Mouse (Mus musculus) splenic B cell, adult 2 months (primary cell): Measurements from ENCODE around the gene Bloc1s3.
"Not testable (repeated sequence)": the region's sequence is repeated elsewhere in the genome, so short reads cannot be mapped to it uniquely, and the experiment has no call there.

Experiments
- DNase-seq: peaks from one replicate; pipeline ENCODE4 v3.0.0-alpha.2; 2011; ENCODE audit warnings: low read depth, low spot score
- H3K27me3 ChIP-seq: 2 replicates; pipeline ENCODE4 v1.6.1; 2012; ENCODE audit warnings: mild to moderate bottlenecking, low read length, moderate library complexity, mixed read lengths; ENCODE audit not compliant: control insufficient read depth, poor library complexity, insufficient read depth, severe bottlenecking
- H3K36me3 ChIP-seq: 2 replicates; pipeline ENCODE4 v1.6.1; 2012; ENCODE audit warnings: mild to moderate bottlenecking, low read length, moderate library complexity, mixed read lengths; ENCODE audit not compliant: control insufficient read depth, poor library complexity, insufficient read depth, severe bottlenecking

Gene Bloc1s3

DNA sequence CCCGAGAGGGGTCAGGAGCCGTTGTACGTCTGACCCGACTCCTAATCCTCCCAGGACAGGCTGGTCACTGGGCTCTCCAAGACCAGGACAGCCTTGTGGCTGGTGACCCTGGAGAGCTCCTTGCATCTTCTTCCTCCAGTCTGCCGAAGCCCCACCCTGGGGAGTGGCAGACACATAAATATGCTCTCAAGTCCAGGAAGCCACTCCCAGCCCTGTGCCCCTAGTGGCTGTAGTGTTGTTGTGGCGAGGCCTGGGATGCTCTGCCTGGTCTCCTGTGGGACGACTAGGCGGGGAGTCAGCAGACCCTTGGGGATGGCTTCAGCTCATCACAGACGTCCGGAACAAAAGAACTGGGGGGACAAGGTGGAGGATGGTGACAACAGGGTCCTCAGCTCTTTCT lies 22.9 kb upstream of the Bloc1s3 start:
- H3K27me3 ChIP-seq = no peaks in the 10 kb centered on the region
- peaks cover 4% of the 10 kb centered on the region for H3K36me3 ChIP-seq
- no peak for DNase-seq

DNA sequence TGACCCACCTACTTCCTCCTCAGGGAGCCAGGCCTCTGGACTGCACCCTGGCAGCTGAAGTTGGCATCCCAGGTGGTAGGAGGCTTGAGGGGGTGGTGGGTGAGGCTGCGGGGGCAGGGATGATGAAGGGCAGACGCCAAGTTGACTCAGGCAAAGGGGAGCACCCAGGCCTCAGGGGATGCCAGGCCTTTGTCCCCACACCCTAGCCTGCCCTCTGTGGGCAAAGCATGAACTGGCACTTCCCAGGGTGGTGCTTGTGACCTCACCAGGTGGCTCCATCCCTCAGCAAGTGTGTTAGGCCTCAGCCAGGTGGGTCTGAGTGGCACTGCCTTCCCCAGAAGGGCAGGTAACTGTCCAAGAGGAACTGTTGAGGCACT lies 16.9 kb upstream of the Bloc1s3 start:
- Histone ChIP-seq H3K27me3 (no peaks in the 10 kb centered on the region), H3K36me3 (no peaks in the 10 kb centered on the region)

GRCm38 (mm10) chr7:19524420-19525104 lies 16.4 kb upstream of the Bloc1s3 start:
- H3K36me3 ChIP-seq = no peaks in the 10 kb centered on the region
- no peak for DNase-seq
- H3K27me3 ChIP-seq = no peaks in the 10 kb centered on the region

More for the DNA sequence above, 16.9 kb upstream of the Bloc1s3 start:
- no peak for DNase-seq

DNA sequence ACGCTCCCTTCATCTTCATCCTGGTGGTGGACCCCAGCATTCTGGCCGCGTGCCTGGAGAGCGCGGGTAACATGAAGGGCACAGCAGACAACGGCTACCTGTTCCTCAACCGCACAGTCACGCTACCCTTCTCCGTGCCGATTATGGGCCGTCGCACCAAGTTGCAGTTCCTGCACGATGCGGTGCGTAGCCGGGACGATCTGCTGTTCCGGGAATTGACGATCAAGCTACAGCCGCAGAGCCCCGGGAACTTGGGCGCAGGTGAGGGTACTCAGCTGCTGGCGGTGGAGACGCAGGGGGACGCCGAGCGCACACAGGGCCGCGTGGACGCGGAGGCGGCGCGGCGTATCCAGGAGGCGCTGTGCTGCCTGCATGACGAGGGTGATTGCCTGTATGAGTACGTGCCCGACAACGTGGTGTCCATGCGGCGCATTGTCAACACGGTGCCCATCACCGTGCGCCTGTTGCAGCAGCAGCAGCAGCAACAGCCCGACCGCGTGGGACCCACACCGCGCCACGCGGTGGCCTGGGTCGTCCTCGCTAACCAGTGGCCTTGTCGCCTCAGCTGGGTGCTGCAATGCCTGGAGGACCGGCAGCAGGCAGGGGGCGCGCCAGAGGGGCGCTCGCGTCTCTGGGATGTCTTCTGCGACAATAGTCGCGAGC lies 15.7 kb upstream of the Bloc1s3 start:
- peak; percentile 56 for DNase-seq
- H3K27me3 ChIP-seq = no peaks in the 10 kb centered on the region
- no peaks in the 10 kb centered on the region for H3K36me3 ChIP-seq

GRCm38 (mm10) chr7:19523017-19523756 lies 15.0 kb upstream of the Bloc1s3 start:
- H3K36me3 ChIP-seq = no peaks in the 10 kb centered on the region
- DNase-seq = peak; percentile 40
- no peaks in the 10 kb centered on the region for H3K27me3 ChIP-seq

GRCm38 (mm10) chr7:19520032-19520431 lies 11.9 kb upstream of the Bloc1s3 start:
- Histone ChIP-seq H3K36me3 (no peaks in the 10 kb centered on the region), H3K27me3 (no peaks in the 10 kb centered on the region; the same call in 1 of the 2 replicates)
- no peak for DNase-seq

DNA sequence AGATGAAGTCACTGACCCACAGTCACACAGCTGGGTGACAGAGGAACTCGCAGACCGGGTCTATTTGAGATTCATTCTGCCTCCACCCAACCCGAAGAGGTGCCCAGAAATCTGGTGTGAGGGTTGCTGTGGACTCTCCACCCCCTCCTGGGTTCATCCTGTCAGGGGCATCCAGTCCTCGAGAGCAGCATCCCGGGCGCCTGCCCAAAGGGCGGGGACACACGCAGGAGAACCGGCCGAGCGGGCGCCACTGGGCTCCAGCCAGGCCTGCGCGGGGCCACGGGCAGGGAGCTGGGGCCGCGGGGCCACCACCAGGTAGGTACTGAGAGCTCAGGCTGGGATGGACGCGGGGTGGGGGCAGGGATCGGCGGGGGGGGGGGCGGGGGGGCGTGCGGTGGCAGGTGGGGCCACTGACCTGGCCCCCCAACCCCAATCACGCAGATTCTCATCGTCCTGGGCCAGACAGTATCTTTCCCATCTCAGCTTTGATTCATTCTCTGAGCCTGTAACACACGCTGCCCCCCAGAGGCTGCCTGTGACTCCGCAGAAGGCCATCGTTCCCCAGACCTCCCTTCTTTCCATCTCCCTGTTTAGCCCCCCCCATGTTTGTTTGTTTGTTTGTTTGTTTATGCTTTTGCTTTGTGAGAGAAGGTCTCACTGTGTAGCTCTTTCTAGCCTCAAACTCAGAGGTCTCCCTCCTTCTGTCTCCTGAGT lies 9.6 kb upstream of the Bloc1s3 start, which contains the start of gene Nkpd1:
Gene Nkpd1 (plus strand): TSS at position 187 of the 714 bp plus-strand sequence.
- Histone ChIP-seq H3K36me3 (no peaks in the 10 kb centered on the region), H3K27me3 (no peaks in the 10 kb centered on the region; the same call in 1 of the 2 replicates)
- peak; percentile 39 for DNase-seq

GRCm38 (mm10) chr7:19512353-19512752 lies 4.2 kb upstream of the Bloc1s3 start:
- H3K27me3 ChIP-seq = no peaks in the 10 kb centered on the region
- DNase-seq = peak; percentile 24

DNA sequence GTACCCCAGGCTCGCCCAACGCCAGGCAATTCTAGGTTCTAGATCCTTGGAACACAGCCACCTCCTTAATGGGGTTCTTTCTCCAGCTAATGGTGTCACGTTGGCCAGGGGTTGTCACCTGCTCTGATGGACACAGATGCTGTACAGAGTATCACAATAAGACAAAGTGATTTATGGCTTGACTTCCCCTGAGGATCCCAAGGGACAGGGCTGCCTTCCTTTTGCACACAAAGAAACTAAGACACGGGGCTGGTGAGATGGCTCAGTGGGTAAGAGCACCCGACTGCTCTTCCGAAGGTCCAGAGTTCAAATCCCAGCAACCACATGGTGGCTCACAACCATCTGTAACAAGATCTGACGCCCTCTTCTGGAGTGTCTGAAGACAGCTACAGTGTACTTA lies 3.8 kb upstream of the Bloc1s3 start:
- DNase-seq, H3K27me3 ChIP-seq: not testable (repeated sequence)

More at GRCm38 (mm10) chr7:19512353-19512752, 4.2 kb upstream of the Bloc1s3 start:
- no peaks in the 10 kb centered on the region for H3K36me3 ChIP-seq

DNA sequence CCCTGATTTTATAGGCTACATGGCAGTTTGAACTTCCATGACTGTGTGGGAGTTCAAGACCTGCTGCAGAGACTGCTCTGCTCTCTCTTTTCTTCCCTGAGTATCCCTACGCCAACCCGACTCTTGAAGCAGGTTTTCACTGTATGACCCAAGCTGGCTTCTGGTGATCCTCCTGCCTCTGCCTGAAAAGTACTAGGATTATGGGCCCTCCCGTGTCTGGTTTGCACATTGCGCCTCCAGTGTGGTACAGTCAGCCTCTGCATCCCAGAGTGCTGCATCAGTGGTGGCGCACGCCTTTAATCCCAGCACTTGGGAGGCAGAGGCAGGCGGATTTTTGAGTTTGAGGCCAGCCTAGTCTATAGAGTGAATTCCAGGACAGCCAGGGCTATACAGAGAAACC lies 1.6 kb upstream of the Bloc1s3 start:
- DNase-seq = no peak

More for the DNA sequence above, 3.8 kb upstream of the Bloc1s3 start:
- not testable (repeated sequence) for H3K36me3 ChIP-seq

GRCm38 (mm10) chr7:19508924-19509568 lies 879 bp upstream of the Bloc1s3 start:
- H3K27me3 ChIP-seq = no peaks in the 10 kb centered on the region
- DNase-seq = no peak
- H3K36me3 ChIP-seq = no peaks in the 10 kb centered on the region

More for the DNA sequence above, 1.6 kb upstream of the Bloc1s3 start:
- no peaks in the 10 kb centered on the region for H3K27me3 ChIP-seq
- no peaks in the 10 kb centered on the region for H3K36me3 ChIP-seq

DNA sequence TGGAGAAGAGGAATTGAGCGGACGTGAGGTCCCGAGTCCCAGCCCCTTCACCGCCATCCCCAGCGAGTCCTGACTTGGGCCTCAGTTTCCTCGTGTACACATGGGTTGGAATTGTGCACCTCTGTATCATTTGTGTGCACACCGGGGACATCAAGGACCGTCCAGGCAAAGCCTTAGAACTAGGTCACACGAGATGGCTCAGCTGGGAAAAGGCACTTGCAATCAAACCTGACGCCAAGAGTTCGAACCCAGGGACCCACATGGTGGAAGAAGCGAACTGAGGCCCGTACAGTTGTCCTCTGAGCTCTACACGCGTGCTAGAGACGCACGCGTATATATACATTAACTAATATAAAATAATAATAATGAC lies 570 bp downstream of the Bloc1s3 start:
- no peaks in the 10 kb centered on the region for H3K27me3 ChIP-seq
- H3K36me3 ChIP-seq = no peaks in the 10 kb centered on the region
- DNase-seq = peak; percentile 24

DNA sequence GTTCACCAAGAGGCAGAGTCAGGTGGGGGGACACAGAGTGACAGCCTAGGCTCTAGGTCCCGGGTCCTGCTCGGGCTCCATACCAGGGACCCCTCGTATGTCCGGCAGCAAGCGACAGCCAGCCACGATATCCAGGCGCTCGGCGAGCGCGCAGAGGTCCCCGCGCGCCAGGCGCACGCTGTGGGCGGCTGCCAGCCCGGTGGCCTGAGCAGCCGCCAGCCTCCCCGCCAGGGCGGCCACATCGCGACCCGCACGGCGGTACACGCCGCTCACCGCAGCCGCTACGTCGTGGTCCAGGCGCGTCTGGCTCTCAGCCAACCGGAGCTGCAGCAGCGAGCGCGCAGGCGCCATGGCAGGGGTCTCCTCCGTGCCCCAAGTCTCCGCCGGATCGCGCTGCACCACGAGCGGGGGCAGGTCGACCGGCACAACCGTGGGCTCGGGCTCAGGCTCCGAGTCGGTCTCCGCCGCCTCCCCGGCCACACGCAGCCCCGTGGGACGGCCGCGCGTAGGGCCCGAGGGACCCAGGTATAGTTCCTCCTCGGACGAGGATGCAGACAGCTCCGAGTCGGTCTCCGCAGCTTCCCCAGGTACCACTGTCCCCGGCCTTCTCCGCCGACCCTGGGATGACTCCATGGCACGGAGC lies 1.1 kb downstream of the Bloc1s3 start:
- DNase-seq = peak; percentile 52
- no peaks in the 10 kb centered on the region for H3K27me3 ChIP-seq
- H3K36me3 ChIP-seq = no peaks in the 10 kb centered on the region

DNA sequence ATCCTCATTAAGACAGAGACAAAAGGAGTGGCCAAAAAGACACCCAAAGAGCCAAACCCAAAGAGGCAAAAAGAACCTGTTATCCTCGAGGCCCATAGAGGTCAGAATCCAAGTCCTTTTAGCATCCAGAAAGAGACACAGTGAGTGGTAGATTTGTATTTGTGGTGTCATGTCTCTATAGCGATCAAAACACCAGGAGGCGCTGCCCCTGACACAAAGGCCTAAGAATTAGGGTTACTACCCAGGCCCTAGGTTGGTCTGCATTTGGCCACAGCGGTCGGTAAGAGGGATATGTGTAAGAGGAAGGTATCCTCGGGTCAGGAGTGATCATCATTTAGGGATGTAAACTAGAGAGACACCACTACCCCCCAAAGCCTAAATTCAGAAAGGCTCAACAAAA lies 1.8 kb downstream of the Bloc1s3 start:
- Histone ChIP-seq H3K36me3 (no peaks in the 10 kb centered on the region), H3K27me3 (no peaks in the 10 kb centered on the region)
- peak; percentile 55 for DNase-seq
